Mouse (Mus musculus) thymus, postnatal 14 days (tissue): ENCODE data around the gene Ccnc.

Source experiments
- DNase-seq: peaks from one replicate; pipeline ENCODE4 v3.0.0; 2021

Ccnc gene

GRCm38 (mm10) chr4:21727615-21728165 is at the start of gene Ccnc:
Gene Ccnc (plus strand): TSS chr4:21727701.
- DNase-seq, result peak; percentile 92

- DNase-seq, result no peak
Measured at GRCm38 (mm10) chr4:21678101-21678974, 49.2 kb upstream of the Ccnc start.

- peak; percentile 24 for DNase-seq
Measured at GRCm38 (mm10) chr4:21678975-21679623, 48.4 kb upstream of the Ccnc start.

GRCm38 (mm10) chr4:21679624-21680480 is 47.6 kb upstream of the Ccnc start:
- DNase-seq, result no peak

GRCm38 (mm10) chr4:21680971-21681370 is 46.5 kb upstream of the Ccnc start:
- DNase-seq, result no peak

- DNase-seq, result no peak
Measured at GRCm38 (mm10) chr4:21682421-21683150, 44.9 kb upstream of the Ccnc start.

GRCm38 (mm10) chr4:21684341-21684970 is 43.0 kb upstream of the Ccnc start:
- no peak for DNase-seq

- DNase-seq, result no peak
Measured at GRCm38 (mm10) chr4:21685595-21686091, 41.9 kb upstream of the Ccnc start, which contains the start of gene Prdm13. Gene Prdm13 (minus strand): TSS chr4:21685963.

- no peak for DNase-seq
Measured at GRCm38 (mm10) chr4:21686416-21686815, 41.1 kb upstream of the Ccnc start.

GRCm38 (mm10) chr4:21686934-21687333 is 40.6 kb upstream of the Ccnc start:
- DNase-seq, result no peak

- no peak for DNase-seq
Measured at GRCm38 (mm10) chr4:21687783-21688702, 39.5 kb upstream of the Ccnc start.

GRCm38 (mm10) chr4:21688703-21689200 is 38.7 kb upstream of the Ccnc start:
- DNase-seq, result no peak

- DNase-seq, result no peak
Measured at GRCm38 (mm10) chr4:21689492-21689941, 38.0 kb upstream of the Ccnc start.

- DNase-seq, result no peak
Measured at GRCm38 (mm10) chr4:21690221-21690620, 37.3 kb upstream of the Ccnc start.

- DNase-seq, result peak; percentile 55
Measured at GRCm38 (mm10) chr4:21695638-21696254, 31.8 kb upstream of the Ccnc start.

GRCm38 (mm10) chr4:21705046-21705445 is 22.5 kb upstream of the Ccnc start:
- no peak for DNase-seq

GRCm38 (mm10) chr4:21712147-21712546 is 15.4 kb upstream of the Ccnc start:
- DNase-seq, result peak; percentile 71

- no peak for DNase-seq
Measured at GRCm38 (mm10) chr4:21722752-21723334, 4.7 kb upstream of the Ccnc start.
